Mouse (Mus musculus) ovary, adult 18-20 months (tissue): ENCODE measurements around the gene Zranb3.
"Not testable (repeated sequence)": the region's sequence is repeated elsewhere in the genome, so short reads cannot be mapped to it uniquely, and the experiment has no call there.

Source experiments
- DNase-seq: peaks from one replicate; pipeline ENCODE4 v3.0.0; 2022; ENCODE audit warnings: low spot score, mixed read lengths

Zranb3 gene

DNA sequence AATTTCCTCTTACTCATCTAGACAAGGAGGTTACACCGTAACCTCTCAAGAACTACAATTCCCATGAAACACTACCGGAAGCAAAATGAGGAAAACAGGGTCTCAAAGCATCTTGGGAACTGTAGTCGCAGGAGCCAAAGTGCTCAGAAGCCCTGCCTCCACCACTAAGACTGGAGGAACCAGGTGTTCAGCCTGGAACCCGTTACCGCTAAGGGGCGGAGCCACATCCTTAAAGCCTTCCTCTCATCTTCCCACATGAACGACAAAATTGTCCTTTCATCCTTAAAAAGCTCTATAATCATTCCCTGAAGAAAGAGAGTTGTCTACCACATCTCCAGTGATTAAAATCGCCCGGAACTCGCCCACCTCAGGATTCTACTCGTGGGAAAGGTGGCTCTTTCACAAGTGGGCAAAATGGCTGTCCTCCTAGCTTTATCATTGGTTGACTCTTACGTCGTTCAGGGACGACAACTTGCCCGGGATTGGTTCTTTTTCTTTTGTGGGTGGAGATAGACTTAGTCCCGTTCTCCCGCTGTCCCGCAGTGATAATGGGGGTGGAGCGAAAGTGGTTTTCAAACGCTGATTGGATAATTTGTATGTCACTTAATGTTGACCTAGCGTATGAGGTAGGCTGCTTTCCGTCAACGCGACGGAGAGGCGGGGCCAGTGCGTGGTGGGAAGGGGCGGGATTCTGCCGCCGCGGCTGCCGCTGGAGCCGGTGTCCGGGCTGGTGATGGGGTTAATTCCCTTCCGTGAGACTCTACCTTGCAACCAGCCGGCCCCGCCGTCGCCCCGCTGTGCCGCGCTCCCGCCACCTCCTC is at the start of gene Zranb3, which contains the start of gene R3hdm1:
Zranb3 (minus strand) TSS at position 407 of the 821 bp plus-strand sequence.
R3hdm1 (plus strand) TSS at position 661 of the 821 bp plus-strand sequence.
- DNase-seq, result peak; percentile 97

DNA sequence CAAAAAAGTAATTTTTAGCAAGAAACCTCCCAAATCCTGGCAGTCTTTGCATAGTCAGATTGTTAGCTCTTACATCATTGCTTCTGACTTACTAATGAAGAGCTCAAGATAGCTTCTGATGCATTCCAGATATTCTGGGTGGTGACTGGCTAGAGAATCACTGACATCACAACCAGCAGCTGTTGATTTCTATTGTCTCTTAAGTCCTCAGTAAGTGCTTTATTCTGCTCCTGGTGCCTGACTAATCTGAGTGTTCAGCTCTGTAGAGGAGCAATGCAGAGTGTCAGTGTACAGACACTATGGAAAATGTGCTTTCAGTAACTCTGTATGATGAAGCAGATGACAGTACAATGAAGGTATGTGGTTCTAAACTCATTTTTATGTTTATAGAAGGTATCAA is 38.9 kb upstream of the Zranb3 start:
- DNase-seq, result no peak

DNA sequence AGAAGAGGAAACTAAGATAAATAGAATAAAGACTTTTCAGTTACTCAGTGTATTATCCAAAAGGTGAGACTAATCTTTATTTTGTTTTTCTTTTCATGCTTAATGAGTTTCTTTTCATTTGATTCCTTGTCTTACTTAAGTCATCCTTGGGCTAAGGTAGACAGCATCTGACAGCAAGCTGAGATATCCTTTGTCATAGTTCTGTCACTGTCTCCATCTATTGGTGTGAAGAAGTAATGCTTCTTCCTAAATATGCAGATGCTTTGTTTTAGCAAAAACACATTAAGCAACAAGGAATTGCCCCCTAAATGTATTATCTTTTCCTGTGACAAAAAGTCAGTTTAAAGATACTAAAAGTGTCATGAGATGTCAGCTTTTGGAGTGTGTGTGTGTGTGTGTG is 38.2 kb upstream of the Zranb3 start:
- no peak for DNase-seq

DNA sequence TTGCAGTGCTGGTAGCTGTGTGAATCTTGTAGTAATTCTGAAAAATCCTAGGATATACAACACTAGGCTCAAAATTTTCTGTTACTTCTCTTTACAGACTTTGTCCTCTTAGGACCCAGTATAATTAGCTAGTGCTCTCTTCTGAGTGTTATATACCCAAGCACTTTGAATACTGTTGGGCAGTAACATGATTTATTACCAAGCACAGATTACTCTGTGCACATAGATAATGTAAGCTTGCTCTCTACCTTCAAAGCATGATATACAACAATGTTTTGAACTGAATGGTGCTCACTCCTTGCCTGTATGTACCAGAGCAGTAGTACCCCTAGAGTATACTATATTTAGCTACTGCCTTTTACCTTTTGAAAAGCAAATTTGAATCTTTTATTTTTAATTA is 33.4 kb upstream of the Zranb3 start:
- DNase-seq, result not testable (repeated sequence)

DNA sequence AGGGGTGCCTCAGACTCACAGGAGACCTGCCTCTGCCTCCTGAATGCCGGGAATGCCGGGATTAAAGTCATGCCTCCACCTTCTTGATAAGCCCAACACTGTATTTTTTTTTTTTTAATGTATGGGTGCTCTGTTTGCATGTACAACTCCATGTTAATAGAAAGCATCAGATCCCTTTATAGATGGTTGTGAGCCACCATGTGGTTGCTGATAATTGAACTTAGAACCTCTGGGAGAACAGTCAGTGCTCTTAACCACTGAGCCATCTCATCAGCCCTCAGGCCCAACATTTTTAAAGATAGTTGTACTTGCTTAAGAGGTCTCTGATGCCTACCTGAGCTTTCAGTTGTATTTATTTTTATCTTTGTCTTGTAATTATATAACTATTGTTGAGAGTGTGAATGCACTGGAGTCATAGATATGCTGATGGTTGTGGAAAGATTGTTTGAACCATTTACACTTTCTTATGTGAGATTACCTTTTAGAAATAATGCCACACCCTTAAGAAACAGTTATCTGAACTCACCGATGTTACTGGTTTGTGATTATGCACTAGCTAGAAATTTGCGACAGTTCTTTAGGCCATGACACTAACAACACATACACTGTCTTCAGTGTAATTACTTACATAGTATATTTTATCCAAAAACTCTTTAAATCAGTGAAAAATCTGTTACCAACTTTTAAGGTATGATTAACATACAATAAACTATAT is 18.2 kb upstream of the Zranb3 start:
- DNase-seq, result no peak

DNA sequence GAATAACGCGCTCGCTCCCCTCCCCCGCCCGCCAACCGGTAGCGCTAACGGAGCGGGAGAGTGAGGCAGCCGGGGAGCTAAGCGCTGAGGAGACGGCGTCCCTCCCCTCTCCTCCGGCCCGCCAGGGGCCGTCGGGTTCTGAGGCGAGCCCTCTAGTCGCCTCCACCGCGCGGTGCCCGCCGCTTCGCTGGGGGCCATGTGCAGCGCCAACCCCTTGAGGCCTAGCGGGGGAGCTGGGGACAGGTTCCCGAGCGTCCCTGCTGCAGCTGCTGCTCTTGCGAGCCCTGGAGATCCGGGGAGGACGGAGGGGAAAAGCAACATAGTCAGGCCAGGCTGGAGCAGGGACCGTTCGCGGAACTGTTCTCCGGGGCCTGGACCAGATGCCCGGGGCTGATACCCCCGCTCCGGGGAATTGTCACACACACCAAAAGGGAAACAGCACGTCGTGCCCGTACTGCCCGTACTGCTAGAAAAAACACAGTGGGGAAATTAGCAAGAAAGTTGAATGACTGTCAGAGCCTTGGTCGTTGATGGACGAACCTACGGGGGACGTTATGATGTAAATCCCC is 757 bp upstream of the Zranb3 start:
- no peak for DNase-seq

DNA sequence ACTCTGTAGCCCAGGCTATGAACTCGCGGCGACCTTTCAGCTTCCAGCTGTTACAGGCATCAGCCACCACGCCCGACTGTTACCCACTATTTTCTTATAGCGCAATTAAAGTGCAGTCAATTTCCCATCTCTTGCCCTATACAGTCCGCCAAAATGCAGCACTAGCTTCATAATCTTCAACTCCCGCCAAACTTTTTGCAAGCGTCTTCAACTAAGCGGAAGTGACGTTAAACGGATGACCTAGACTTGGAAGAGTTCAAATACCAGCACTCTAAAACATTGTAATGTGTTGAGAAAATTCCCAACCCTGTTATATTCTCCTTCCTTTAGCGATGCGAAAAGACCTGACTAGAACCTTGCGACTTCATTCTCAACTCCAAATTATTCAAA is 601 bp downstream of the Zranb3 start:
- peak; percentile 27 for DNase-seq

DNA sequence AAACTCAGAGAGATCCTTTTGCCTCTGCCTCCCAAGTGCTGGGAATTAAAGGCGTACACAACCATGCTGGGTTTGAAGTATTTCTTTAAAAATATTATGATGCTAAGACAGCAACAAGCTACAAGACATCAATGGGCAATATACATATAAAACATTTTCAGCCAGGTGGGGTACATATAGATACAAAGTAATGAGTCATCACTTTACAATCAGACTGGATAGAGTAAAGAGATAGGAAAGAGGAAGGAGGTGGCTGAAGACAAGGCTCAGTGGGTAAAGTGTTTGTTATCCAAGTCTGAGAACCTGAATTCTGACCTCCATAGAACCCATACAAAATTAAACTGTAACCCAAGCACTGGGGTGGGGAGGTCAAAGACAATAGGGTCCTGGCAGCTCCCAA is 4.5 kb downstream of the Zranb3 start:
- DNase-seq, result no peak

DNA sequence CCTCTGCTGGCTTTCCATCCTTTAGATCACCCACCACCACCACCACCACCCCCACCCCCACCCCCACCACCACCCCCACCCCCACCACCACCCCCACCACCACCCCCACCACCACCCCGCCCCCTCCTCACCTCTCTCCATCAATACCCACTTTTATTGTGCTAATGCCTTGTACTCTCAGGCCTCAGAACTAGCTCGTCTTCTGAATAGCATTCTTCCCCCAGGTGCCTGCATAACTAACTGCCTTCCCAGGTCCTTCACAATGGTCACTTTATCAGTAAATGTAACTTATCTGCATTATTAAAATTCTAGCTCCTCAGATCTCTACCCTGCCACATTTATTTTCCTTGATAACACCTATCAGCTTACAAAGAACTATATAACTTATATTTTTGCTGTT is 8.2 kb downstream of the Zranb3 start:
- DNase-seq, result no peak

DNA sequence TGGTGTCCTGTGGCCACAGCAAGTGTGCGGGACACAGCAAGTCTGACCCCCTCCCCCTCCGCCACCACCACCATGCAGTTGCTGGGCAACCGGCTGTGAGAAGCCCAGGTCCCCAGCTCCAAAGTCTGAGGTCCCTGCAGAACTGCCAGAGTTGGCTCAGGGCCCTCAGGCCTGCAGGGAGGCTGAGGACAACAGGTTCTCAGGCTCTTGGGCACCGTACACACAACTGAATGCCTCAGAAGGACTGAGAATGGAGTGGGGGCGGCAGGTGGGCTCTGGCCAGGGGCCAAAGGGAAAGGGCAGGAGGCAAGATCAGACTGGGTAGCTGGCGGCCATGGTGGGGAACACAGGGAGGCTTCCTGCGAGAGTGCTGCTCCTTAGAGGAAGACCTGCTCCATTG is 20.0 kb downstream of the Zranb3 start:
- no peak for DNase-seq

DNA sequence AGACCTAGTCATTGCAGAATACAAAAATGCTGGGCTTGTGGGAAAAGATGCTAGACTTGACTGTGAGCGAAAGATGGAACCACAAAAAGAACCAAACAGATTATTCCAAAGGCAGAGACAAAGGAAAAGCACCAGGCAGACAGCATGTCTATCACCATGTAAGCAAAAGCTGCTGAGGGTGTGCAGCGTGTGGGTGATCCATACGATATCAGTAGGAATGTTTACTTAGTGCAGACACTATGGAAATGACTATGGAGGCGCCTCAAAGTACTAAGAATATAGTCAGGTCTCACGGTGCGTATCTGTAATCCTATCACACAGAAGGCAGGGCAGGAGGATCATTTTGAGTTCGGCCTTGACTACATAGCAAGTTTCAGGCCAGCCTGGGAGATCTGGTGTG is 21.0 kb downstream of the Zranb3 start:
- no peak for DNase-seq

DNA sequence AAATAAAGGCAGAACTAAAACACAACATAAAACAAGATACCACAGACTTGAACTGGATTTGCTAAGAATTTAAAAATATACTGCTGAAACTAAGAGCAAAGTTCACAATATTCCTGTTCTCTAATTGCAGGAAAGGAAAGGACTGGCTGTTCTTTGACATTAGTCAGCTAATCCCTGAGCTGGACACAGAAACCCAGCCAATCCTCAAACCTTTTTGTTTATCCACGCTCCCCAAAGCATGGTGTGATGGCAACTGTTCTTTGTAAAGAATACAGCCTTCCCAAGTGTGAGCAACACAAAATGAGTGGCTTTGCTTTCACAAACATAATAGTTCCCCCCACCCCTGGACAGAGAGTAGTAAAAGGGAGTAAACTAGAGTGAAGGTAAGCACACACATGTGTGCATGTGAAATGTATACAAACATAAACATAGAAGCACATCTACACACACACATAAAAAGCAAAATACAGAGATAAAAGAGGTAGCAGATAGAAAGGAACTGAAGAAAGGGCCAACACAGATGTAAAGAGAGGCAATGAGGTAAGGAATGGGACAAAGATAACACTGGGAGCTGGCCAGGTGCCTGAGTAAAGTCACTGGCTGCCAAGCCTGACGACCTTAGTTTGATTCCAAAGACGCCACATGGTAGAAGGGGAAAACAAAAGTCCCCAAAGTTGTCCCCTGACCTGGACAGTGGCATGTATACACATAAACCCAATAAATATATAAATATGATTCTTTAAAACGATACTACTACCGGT is 21.7 kb downstream of the Zranb3 start:
- DNase-seq, result no peak

DNA sequence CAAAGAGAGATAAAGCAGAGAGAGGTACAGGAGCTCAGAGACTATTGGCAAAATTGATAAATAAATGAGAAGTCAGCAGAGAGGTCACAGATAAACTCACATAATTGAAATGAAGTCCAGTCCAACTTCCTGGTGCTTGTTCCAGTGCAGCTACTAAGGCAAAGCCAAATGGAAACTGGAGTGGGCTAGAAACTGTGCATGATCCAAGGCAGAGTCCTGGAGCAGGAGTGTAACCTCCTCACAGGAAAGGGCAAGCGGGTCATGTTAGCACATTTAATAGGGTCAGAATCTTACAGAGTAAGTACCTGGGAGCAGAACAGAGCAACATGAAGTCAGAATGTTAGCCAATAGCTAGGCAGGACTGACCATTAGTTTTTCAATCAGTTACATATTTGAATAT is 24.2 kb downstream of the Zranb3 start:
- DNase-seq, result no peak

DNA sequence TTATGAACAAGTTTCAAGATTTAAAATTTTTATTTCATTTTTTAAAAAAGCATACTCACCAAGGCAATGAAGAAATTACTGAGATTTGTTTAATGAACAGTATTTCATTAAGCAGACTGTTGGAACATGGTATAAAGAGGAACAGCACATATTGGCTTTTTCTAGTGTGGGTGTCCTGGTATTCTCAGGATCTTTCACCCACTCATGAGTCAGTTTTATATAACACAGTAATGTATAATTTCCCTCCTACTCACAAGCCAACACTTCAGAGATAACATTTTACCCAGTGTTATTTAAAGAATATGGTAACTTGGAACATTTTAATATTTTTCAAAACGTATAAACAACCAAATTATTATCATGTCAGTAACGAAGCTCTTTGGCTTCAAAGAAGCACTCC is 25.1 kb downstream of the Zranb3 start:
- DNase-seq, result no peak

DNA sequence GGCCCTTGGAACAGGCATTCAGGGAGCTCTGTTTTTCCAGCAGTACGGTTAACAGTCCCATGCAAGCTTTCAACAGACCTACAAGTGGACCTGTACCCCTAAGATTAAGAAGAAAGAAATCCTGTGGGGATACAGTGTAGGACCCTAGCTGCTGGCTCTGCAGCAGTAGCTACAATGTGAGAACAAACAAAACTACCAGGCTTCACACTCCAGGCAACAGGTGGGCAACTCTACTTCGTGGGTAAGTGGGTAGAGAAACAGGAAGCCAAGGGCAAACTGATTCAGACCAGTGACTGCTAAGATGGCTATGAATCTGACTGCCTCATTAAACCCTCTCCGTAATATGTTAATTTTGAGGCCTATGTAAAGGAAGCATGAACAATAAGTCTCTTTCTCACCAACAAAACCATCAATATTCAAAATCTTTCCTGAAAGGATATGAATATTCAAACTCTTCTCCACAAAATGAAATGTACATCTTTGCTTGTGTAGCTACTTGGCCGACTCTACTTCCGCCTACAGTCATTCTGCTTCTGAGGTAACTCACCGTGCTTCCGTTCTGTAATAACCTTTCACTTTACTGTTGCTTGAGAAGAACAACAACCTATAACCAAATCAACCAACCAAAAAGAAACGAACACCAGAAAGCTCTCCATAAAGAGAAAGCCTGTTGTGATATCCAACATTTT is 25.9 kb downstream of the Zranb3 start:
- no peak for DNase-seq

DNA sequence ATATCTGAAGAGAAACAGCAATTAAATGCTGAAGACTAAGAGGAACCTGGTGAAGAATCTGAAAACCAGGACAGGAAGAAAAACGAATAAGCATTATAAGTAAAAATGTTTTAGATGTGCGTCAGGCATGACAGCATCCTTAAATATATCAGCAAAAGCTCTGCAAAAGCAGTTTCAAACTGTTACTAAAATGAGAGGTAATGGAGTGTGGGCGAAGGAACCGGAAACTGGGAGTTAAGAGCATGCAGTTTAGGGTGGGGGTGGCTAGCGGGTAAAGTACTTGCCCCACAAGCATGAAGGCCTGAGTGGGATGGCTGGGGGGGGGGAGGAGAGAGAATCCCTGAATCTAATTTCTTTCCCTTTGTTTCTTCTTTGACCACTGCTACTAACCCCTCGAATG is 29.8 kb downstream of the Zranb3 start:
- DNase-seq, result no peak

DNA sequence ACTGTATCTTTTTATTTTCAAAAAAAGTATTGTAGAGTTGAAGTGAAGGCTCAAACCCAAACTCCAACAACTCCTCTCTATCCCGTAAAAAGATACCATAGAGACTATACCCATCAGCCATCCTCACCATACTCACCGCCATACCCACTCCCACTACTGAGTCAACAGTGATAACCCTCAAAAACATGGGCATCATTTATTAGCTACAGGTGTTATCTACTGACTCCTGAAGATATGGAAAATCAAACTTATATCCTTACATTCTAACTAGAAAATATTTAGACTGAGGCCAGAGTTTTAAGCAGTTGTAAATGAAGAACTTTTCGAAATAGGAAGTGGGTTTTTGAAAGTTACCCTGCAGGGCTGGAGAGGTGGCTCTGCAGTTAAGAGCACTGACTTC is 32.8 kb downstream of the Zranb3 start:
- DNase-seq, result no peak

DNA sequence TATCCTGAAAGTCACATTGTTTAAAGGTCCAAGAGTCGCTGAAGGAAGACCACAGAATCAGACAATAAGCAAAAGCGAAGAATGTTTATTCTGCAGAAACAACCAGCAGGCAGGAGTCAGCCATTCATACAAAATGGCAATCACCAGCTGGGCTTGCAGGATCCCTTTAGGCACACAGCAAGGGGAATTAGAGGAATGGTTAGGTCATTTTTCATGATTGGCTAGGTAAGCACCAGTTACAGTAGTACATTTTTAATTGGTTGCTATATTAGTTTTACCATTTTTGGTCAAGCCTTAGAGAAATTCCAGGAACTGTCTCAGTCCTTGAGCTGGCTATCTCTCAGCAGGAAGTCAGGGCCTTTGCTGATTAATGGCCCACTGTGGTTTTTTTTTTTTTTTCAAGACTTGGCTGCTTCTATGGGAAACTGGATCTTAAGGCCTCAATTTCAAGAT is 33.9 kb downstream of the Zranb3 start:
- peak; percentile 25 for DNase-seq

DNA sequence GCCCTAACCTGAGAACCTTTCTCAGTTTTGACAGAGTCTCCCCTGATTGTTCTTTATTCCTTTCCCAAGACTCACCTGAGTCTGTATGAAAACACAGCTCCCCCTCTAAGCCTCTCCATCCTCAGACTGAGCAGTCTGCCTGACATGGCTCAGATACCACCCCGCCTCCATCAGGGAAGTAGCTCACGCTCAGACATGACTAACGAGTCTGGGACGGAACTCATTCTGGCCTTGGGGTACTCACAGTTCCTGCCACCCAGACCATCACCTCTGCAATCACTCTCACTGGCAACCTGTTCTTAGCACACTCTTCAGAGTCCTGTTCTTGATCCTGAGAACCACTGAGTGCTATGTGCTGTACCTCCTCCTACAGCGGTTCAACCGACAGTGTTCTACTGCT is 38.1 kb downstream of the Zranb3 start:
- DNase-seq, result no peak

DNA sequence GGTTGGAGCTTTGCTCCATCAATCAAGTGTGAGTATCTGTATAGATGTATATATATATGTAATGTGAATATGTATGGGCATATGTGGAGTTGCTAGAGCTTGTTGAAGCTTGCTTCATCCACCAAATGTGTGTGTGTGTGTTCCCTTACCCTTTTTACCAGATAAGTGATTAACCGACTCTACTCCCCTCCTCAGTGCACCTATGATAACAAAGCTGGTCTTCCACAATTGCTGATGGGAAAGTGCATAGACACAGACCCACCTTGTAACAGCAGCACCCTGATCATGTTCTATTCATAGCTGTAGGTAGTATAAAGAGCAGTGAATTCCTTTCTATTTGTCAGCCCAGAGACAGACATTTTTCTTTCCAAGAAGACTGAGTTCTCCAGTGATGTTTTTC is 40.7 kb downstream of the Zranb3 start:
- no peak for DNase-seq

DNA sequence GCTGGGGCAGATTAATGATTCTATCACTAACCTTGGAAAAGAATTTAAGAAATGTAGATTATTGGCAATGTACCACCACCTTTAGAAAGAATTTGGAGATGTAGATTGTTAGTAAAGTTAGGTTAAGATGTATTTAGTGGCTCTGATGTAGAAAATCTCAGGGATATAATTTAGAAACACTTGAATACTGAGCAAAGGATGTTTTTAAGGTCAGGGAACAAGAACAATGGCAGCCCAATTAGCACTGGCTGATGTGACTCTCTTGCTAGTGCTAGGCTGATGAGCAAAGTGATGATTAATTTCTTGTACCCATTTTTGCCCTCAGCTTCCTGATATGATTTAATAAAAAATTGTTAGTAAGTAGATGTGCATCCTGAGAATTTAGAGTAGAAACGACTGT is 41.4 kb downstream of the Zranb3 start:
- no peak for DNase-seq
